Mouse (Mus musculus) spleen, embryonic (tissue): ENCODE measurements around the gene Kif3c.

Source experiments
- CTCF ChIA-PET: fragments of 350-600 bp; sonication (Branson Sonifier 250); formaldehyde crosslinking; loops from one replicate; lab custom pipeline; 2022; lab: Charles Lee

The Kif3c gene

DNA sequence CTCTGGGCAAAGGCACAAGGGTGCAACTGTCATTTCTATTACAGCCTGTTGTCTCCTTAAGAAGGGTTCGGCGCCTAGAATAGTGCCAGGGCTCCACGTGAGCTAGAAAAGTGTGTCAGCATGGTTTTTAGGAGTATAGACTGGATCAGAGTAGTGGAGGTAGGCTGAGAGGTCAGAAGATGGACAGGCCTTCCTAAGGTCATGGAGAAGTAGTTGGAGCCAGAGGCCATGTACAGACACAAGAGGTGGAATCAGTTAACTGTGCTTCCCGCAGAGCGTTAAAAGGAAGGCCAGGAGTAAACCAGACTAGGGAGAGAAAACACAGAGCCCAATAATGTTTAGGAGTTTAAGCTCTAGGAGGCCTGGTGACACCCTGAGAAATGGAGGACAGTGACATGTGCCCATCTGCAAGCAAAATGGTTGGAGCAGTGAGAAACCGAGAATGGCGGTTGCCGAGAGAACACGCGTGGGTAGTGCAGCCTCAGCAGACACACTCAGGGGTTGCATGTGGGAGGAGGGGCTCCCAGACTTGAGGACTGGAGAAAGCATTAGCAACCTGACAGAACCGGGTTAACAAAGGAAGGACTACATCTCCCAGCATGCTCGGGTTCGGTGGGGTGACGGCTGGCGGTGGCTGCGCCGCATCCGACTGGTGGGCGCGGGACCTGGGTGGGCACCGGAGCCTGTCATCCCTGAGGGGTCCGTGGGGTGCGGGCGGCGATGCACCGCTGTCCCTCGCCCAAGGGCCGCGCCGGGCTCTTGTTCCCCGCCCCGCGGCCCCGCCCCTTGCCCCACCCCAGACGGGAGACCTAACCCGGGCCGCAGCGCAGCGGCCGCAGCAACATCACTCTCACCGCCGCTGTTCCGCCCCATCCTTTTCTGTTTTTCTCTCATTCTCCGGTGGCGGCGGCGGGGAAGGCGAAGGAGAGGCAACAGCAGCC, at the start of gene Kif3c:
Kif3c (plus strand) TSS at position 625 of the 941 bp plus-strand sequence.
- CTCF ChIA-PET, result interaction anchor here (0.6 kb wide), 1 partner anchor 67 kb away, joined by 3 read pairs; no protein-coding TSS in a partner anchor

DNA sequence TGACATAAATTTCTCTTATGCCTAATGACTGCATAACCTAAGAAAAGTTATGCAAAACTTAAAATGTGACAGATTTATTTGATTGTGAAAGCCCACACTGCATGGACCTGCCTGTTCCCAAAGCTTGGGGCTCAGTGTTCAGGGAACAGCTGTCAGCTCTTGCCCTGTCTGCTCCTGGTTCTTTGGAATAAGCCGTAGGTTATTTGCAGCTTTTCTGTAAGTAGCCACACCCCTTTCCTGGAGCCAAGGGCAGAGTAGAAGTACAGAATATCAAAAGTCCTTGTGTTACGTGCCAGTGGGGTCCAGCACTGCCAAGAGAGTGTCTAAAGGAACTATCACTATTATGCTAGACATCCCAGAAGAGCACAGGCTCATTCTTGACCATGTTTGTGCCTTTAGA, 48.8 kb upstream of the Kif3c start:
- CTCF ChIA-PET, result no interaction called here

DNA sequence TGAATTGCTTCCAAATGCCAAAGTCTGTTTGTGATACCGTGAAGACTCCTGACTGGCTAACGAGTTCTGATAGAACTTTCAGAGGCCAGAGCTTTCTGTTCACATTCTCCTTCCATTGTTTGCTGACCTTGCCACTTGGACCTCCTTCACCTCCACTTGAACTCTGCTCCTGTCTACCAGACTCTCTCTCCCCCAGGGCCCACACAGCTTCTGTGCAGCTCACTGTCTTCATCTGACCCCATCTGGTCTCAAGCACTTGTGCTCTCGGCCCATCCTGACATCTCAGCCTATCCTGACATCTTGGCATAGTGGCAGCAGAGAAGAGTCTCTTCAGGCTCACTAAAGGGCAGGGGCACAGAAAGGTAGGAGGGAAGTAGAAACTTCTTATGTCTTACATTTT, 48.0 kb upstream of the Kif3c start:
- CTCF ChIA-PET, result no interaction called here

- CTCF ChIA-PET, result no interaction called here
Measured at GRCm38 (mm10) chr12:3319377-3319776, 45.6 kb upstream of the Kif3c start.

DNA sequence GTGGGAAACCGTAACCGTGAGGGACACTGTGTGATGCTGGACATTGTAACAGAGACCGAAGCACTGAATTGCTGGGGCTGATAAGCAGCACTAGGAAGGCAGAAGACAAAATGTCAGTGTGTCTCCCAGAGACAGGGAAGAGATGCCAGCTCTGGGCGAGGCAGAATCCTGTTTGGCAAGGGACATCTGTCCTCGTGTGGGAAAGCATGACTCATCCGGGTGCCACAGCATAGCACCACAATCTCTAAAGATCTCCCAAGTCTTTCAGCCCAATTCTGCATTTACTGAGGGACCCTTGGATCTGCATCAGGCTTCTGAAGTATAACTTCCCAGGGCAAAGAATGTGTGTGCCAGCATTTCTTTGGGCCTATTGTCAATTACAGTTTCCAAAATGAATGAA, 41.7 kb upstream of the Kif3c start:
- CTCF ChIA-PET, result no interaction called here

DNA sequence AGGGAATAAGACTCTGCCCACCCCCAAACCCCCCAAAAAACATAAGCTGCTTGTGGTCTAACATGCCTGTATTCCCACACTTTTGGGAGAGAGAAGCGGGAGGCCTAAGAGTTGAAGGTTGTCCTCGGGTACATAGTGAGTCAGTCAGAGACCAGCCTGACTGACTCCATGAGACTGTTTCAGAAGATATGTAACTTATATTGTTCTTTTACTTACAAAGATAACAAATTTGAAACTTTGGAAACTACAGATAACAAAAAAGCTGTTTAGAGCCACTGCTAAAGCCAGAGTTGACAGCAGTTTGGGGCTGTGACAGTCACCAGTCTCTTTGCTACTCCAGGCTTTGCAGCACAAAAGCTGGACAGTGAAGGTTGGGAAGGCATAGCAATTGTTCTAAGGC, 39.7 kb upstream of the Kif3c start:
- CTCF ChIA-PET, result no interaction called here

- CTCF ChIA-PET, result no interaction called here
Measured at GRCm38 (mm10) chr12:3329677-3330076, 35.3 kb upstream of the Kif3c start.

DNA sequence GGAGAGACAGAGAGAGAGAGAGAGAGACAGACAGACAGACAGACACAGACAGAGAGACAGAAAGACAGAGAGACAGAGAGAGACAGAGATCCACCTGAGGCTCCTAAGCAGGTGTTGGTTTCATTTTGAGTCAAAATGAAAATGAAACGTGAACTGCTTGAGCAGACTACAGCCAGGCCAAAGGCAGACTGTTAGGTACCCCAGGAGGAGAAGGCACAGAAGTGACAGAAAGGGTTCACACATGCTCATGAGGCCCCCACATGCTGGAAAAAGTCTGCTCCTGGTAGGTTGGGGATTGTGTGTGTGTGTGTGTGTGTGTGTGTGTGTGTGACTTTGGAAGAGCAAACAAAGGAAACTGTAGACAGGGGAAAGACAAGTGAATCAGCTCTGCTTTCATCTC, 26.0 kb upstream of the Kif3c start:
- CTCF ChIA-PET, result no interaction called here

DNA sequence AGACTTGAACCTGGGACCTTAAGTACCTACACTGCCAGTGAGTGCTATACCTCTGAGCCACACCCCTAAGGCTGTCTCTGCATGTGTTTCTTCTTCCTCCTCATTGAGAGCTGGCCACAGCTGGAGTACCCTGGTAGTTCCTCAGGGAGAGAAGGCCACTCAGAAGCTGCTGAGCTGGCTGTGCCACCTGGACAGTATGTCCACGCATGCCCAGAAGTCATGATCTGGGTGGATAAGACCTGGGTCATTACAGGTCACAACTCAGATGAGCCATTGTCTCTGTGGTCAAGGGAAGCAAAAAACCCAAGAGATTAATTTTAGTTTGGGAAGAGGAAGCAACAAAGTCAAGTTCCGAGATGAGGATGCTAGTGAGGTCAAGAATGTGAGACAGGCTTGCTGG, 20.8 kb upstream of the Kif3c start:
- CTCF ChIA-PET, result no interaction called here

GRCm38 (mm10) chr12:3345038-3345437, 19.9 kb upstream of the Kif3c start:
- CTCF ChIA-PET, result no interaction called here

DNA sequence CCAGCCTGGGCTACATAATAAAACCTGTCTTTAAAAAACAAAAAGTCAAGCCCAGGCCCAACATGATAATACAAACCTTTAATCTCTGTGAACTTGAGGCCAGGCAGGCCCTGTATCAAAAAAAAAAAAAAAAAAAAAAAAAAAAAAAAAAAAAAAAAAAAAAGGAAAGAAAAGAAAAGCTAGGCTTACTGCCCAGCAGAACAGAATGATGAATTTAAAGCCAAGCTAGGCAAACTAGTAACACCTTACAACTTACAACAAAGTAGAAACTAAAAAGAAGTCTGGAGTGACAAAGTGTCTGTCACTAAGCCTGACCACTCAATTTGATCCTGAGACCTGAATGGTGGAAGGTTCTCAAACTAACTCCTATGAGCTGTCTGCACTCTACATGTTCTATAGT, 17.2 kb upstream of the Kif3c start:
- CTCF ChIA-PET, result no interaction called here

DNA sequence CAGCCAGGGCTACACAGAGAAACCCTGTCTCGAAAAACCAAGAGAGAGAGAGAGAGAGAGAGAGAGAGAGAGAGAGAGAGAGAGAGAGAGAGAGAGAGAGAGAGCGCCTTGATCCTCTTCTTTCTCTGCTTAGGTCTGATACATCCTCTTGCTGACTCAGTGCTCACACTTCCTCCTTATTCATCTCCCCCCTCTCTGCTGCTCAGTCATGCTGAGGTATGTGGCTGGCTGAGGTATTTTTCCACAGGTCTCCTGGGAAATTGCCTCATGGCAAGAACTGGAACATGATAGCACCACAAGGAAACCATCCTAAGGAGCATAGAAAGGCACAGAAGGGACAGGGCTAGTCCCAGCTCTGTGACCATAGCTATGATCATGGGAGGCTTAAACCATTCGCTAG, 15.5 kb upstream of the Kif3c start:
- CTCF ChIA-PET, result interaction anchor here (0.7 kb wide), 1 partner anchor 63 kb away, joined by 3 read pairs; no protein-coding TSS in a partner anchor

GRCm38 (mm10) chr12:3350136-3350535, 14.8 kb upstream of the Kif3c start:
- CTCF ChIA-PET, result interaction anchor here (0.7 kb wide), 1 partner anchor 63 kb away, joined by 3 read pairs; no protein-coding TSS in a partner anchor

DNA sequence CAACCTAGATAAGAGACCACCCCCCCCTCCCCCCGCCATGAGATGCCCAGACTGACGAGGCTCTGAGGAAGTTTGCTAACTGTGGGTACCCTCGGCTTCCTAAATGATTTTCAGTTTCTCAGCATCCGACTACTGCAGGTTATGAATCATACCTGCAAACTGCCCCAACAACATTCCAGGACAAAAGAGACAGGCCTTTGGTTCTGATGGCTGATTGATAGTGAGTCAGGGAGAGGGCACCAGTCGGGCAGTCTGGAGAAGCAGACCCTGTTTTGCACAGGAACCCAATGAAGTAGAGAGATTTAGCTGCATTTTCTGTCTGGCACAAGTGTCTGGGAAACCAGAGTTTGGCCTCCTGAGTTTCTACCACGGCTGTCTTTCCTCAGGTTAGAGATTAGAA, 12.7 kb upstream of the Kif3c start:
- CTCF ChIA-PET, result no interaction called here

DNA sequence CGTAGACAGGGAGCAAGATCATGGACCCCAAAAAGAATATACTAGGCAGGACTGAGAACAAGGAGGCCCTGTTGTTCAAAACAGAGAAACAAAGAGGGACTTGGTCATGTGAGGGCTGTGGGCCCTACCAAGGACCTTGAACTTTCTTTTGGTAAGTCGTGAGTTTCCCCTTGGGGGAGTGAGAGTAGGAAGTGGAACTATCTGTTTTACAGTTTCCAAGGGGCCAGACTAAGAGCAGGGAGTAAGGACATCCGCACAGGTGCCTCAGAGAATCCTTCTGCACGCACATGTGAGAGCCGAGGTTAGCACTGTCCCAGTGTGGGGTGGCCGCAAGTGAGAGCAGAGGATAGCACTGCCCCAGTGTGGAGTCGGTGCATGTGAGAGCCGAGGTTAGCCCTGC, 9.9 kb upstream of the Kif3c start:
- CTCF ChIA-PET, result no interaction called here

DNA sequence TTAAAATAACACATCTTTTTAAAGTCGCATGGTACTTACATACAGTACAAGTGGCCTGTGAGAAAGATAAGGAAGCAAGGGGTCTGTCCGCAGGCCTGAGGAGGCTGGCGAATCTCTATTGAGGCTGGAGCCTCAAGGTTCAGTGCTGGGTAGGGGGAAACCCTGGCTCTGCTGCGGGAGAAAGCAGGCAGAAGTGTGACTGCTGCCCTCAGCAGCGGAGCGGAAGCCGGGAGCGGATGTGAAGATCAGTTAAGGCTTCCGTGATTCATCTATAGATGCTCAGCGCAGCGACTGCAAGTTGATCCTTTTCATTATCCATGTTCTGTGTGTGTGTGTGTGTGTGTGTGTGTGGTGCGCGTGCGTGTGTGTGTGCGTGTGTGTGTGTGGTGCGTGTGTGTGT, 8.1 kb upstream of the Kif3c start:
- CTCF ChIA-PET, result no interaction called here

DNA sequence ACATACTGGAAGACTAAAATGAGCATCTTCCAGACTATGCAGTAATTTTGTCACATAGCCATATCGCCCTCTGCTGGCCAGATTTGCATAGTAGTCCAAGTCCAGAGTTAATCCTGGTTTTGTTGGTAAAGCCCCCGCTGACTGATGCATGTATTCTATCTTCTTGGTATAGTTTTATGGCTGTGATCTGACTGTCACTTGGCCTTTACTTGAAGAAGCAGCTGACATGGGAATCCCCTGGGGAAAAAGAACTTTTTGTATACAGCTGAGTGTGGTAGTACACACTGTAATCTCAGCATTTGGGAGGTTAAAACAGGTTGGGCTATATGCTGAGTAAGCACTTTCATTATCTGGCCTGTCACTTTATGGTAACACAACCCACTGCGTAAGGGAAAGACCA, 5.6 kb upstream of the Kif3c start:
- CTCF ChIA-PET, result no interaction called here

GRCm38 (mm10) chr12:3360043-3360442, 4.9 kb upstream of the Kif3c start:
- CTCF ChIA-PET, result no interaction called here

DNA sequence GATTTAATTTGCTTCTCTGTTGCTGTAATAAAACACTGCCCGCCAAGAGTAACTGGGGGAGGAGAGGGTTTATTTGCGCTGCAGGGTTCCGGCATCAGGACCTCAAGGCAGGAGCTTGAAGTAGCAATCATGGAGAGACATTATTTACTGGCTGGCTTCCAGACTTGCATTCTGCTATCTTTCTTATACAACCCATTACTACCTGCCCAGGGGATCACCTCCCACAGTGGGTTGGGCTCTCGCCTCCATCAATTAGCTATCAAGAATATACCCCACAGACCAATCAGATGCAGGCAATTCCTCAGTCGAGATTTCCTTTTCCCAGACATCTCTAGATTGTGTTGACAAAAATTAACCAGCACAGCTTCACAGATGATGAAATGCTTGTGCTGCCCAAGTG, 856 bp upstream of the Kif3c start:
- CTCF ChIA-PET, result no interaction called here

DNA sequence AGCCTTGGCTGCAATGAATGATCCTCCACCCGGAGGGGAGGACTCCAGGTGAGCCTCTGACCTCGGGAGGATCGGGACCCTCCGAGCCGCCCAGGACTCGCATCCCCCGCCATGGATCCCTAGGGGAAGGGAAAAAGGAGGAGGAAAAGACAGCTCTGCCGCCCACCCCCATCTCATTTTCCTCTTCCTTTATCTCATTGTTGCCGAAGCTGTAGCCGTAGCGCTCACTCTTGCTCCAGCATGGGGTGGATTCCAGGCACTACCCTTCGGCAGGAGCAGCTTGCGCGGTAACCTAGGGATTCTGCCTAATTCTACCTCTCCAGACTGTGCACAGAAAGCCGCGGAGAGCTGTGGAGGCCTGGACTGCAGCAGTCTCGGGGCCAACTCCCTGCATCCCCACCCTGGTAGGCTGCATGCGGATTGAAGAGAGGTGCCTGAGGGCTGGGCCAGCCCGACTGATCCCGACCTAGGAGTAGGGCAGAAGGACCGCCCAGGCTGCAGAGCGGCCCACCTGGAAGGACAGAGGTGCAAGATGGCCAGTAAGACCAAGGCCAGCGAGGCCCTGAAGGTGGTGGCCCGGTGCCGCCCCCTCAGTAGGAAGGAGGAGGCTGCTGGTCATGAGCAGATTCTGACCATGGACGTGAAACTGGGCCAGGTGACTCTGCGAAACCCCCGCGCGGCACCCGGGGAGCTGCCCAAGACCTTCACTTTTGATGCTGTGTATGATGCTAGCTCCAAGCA, 687 bp downstream of the Kif3c start:
- CTCF ChIA-PET, result interaction anchor here (0.6 kb wide), 1 partner anchor 68 kb away, joined by 3 read pairs; no protein-coding TSS in a partner anchor

DNA sequence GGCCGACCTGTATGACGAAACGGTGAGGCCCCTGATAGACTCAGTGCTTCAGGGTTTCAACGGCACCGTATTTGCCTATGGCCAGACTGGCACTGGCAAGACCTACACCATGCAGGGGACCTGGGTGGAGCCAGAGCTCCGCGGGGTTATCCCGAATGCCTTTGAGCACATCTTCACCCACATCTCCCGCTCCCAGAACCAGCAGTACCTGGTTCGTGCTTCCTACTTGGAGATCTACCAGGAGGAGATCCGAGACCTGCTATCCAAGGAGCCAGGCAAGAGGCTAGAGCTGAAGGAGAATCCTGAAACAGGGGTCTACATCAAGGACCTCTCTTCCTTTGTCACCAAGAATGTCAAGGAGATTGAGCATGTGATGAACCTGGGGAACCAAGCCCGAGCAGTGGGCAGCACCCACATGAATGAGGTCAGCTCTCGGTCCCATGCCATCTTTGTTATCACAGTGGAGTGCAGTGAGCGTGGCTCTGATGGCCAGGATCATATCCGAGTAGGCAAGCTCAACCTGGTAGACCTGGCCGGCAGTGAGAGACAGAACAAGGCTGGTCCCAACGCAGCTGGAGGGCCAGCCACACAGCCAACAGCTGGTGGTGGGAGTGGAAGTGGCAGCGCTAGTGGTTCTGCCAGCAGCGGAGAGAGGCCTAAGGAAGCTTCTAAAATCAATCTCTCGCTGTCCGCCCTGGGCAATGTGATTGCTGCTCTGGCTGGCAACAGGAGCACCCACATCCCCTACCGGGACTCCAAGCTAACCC, 1.4 kb downstream of the Kif3c start:
- CTCF ChIA-PET, result no interaction called here

- CTCF ChIA-PET, result no interaction called here
Measured at GRCm38 (mm10) chr12:3366957-3367260, 2.0 kb downstream of the Kif3c start.
